Mouse (Mus musculus) G1E (cell line): ENCODE measurements around the gene Drg1. TPM values are rescaled to one million over a fixed set of nuclear protein-coding genes. Genes with fewer than 3 reads are reported as not detected.
A peak's percentile ranks its signal among the peaks of the same experiment; 100 is the strongest.
"Not testable (repeated sequence)": the region's sequence is repeated elsewhere in the genome, so short reads cannot be mapped to it uniquely, and the experiment has no call there.

Experiments used
- ATAC-seq: 2 replicates; pipeline ENCODE4 v1.8.0; 2016; ENCODE audit warnings: mild to moderate bottlenecking; ENCODE audit not compliant: insufficient number of reproducible peaks, poor library complexity, low FRiP score, severe bottlenecking; ENCODE audit errors: extremely low read depth
- DNase-seq: peaks from one replicate; pipeline ENCODE4 v3.0.0; 2012; ENCODE audit warnings: low spot score
- H3K27me3 ChIP-seq: 2 replicates; pipeline ENCODE4 v1.6.1; 2012; ENCODE audit warnings: mild to moderate bottlenecking, low read length, inconsistent platforms; ENCODE audit not compliant: insufficient read depth
- H3K36me3 ChIP-seq: replicated peaks from 2 replicates; pipeline ENCODE3; 2012; ENCODE audit warnings: mild to moderate bottlenecking, inconsistent platforms
- H3K4me1 ChIP-seq: 2 replicates; pipeline ENCODE4 v1.6.1; 2012; ENCODE audit warnings: low read depth, low read length, inconsistent platforms, mixed read lengths; ENCODE audit not compliant: insufficient read depth
- H3K4me3 ChIP-seq: 2 replicates; pipeline ENCODE4 v1.5.1; 2012; ENCODE audit warnings: low read depth, mild to moderate bottlenecking, inconsistent platforms, low read length, moderate library complexity, mixed read lengths
- H3K9me3 ChIP-seq: replicated peaks from 2 replicates; pipeline ENCODE4 v1.6.1; 2012; ENCODE audit warnings: inconsistent platforms
- CTCF ChIP-seq: IDR thresholded peaks from 2 replicates; pipeline ENCODE4 v1.5.1; 2012; ENCODE audit warnings: low read depth, low read length, inconsistent platforms, mixed read lengths
- GATA1 ChIP-seq: IDR thresholded peaks from 2 replicates; pipeline ENCODE4 v1.6.1; 2012; ENCODE audit warnings: borderline replicate concordance, low read length, inconsistent platforms, mixed read lengths
- GATA2 ChIP-seq: IDR thresholded peaks from 2 replicates; pipeline ENCODE4 v1.6.1; 2012; ENCODE audit warnings: low read depth, low read length, inconsistent platforms, borderline replicate concordance
- POLR2AphosphoS5 ChIP-seq: IDR thresholded peaks from 2 replicates; pipeline ENCODE4 v1.6.1; 2012; ENCODE audit warnings: low read depth, low read length, inconsistent platforms; ENCODE audit not compliant: insufficient replicate concordance
- TAL1 ChIP-seq: conservative IDR thresholded peaks from 2 replicates; pipeline ENCODE4 v1.6.1; 2012; ENCODE audit warnings: low read depth, low read length, inconsistent platforms, mixed read lengths
- polyA plus RNA-seq: library from polyadenylated mRNA; stranded (reverse); fragments of >175 nt; gene quantifications from 2 replicates; pipeline ENCODE4 v1.2.3, GENCODE M21; 2012
- total RNA-seq, 2 experiments: library from RNA; stranded (forward) in 1 of 2; stranded (reverse) in 1 of 2; fragments of 200-1000 nt in 1 of 2; fragments of >200 nt in 1 of 2; fragmentation: Nextera tagmentation in 1 of 2; gene quantifications; 2 replicates each; pipeline ENCODE4 v1.2.3; 2014 to 2017

The Drg1 gene
- total and polyA plus RNA-seq, 3 experiments: 101 to 303 (median 198) TPM

GRCm38 (mm10) chr11:3205207-3205606 is 61.0 kb downstream of the Drg1 start:
- DNase-seq (no peak), ATAC-seq (no peak)
- TF ChIP-seq TAL1: no peak
- TF ChIP-seq POLR2AphosphoS5: no peak
- no peak for TF ChIP-seq GATA1
- no peak for TF ChIP-seq CTCF
- no peak for TF ChIP-seq GATA2
- Histone ChIP-seq H3K27me3 (no peaks in the 10 kb centered on the region), H3K4me3 (no peak overlapping the region; the same call in 1 of the 2 replicates), H3K4me1 (peaks cover 29% of the 10 kb centered on the region), H3K36me3 (peaks cover 52% of the 10 kb centered on the region), H3K9me3 (no peaks in the 10 kb centered on the region)

GRCm38 (mm10) chr11:3203771-3204170 is 62.4 kb downstream of the Drg1 start:
- TF ChIP-seq GATA2 (no peak), CTCF (no peak), POLR2AphosphoS5 (no peak), TAL1 (no peak), GATA1 (no peak)
- Histone ChIP-seq H3K9me3 (no peaks in the 10 kb centered on the region), H3K4me1 (peaks cover 29% of the 10 kb centered on the region), H3K36me3 (peaks cover 40% of the 10 kb centered on the region), H3K27me3 (no peaks in the 10 kb centered on the region), H3K4me3 (peak overlapping the region; percentile 70; the same call in 1 of the 2 replicates)
- ATAC-seq (no peak), DNase-seq (peak; percentile 44)

DNA sequence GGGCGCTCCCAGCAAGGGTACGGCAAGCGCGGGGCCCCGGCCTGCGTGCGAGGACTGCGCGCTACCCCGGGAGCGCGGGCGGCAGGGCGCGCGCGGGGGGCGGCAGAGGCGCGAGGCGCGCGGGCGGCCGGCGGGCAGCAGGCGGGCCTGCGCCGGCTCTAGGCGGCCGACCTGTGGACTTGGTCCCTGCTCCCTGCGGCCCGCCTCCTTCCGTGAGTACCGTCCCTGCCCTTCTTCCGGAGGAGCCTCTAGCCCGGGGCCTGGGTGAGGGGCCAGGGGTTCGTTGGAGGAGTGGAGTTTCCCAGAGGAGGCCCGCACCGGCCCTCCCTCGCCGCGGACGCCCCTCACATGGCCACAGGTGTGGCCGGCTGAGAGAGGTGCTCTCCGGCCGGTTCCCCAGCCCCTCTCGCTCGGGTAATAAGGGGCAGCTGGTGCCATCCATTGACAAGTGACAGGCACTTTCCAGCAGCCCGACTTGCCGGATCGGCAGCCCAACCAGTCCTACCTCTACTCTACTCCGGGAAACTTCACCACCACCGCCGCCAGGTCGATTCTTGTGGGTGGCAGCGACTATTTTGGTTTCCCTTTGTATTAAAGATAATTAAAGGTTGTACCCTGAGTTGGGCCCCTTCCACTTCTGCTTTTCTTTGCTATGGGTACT is 63.3 kb downstream of the Drg1 start:
- Histone ChIP-seq H3K4me3 (peak overlapping the region; percentile 70), H3K27me3 (no peaks in the 10 kb centered on the region), H3K9me3 (no peaks in the 10 kb centered on the region), H3K36me3 (peaks cover 33% of the 10 kb centered on the region), H3K4me1 (peaks cover 29% of the 10 kb centered on the region)
- TF ChIP-seq POLR2AphosphoS5 (no peak), CTCF (no peak), GATA2 (no peak), GATA1 (no peak), TAL1 (no peak)
- DNase-seq: peak; percentile 32
- ATAC-seq: no peak

- H3K9me3 ChIP-seq: no peaks in the 10 kb centered on the region
- peaks cover 29% of the 10 kb centered on the region for H3K4me1 ChIP-seq
- peak within 1 kb of the TSS; percentile 70 for H3K4me3 ChIP-seq
- H3K36me3 ChIP-seq: peaks cover 28% of the 10 kb centered on the region
- ATAC-seq (no peak), DNase-seq (peak; percentile 83)
- no peaks in the 10 kb centered on the region for H3K27me3 ChIP-seq
- no peak for TF ChIP-seq GATA1
Observed at GRCm38 (mm10) chr11:3202231-3202701, 63.9 kb downstream of the Drg1 start, which contains the start of gene Eif4enif1. TSS of gene Eif4enif1 (plus strand) at chr11:3202392.

GRCm38 (mm10) chr11:3201326-3202230 is 64.6 kb downstream of the Drg1 start:
- ATAC-seq (0 out of 2 replicates have a peak, but pooled peaks have one; percentile 5), DNase-seq (peak; percentile 35)
- no peak for TF ChIP-seq GATA2

GRCm38 (mm10) chr11:3200636-3201035 is 65.6 kb downstream of the Drg1 start:
- peaks cover 14% of the 10 kb centered on the region for H3K4me1 ChIP-seq
- not testable (repeated sequence) for ATAC-seq, H3K27me3 ChIP-seq, DNase-seq, H3K9me3 ChIP-seq, H3K4me3 ChIP-seq
- peaks cover 12% of the 10 kb centered on the region for H3K36me3 ChIP-seq

More at GRCm38 (mm10) chr11:3201326-3202230, 64.6 kb downstream of the Drg1 start:
- H3K27me3 ChIP-seq: no peaks in the 10 kb centered on the region
- H3K4me1 ChIP-seq: peaks cover 22% of the 10 kb centered on the region
- H3K4me3 ChIP-seq: peak overlapping the region; percentile 70
- H3K36me3 ChIP-seq: peaks cover 22% of the 10 kb centered on the region
- H3K9me3 ChIP-seq: no peaks in the 10 kb centered on the region

DNA sequence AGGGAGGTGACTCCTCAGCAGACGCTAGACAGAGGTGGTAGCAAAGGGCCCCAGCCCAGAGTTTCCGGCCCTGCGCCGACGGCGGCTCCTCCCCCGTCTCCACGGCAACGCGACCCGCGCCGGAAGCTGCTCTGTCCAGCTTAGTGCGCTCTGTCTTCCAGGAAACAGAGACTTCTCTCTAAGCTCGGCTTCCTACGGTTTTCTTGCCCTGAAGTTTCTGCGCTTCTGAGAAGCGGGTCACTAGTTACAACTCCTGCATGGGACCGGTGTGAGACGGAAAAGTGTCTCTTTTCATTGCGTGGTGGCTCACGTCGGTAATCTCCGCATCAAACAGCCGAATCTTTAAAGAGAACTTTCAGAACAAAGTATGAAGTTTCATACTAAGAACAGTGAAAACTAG is 72.9 kb downstream of the Drg1 start, which contains the start of gene Sfi1:
Gene Sfi1 (minus strand): TSS at position 101 of the 400 bp plus-strand sequence.
- Histone ChIP-seq H3K4me3 (no peak within 1 kb of the TSS), H3K36me3 (peaks cover 2% of the 10 kb centered on the region), H3K9me3 (no peaks in the 10 kb centered on the region), H3K27me3 (no peaks in the 10 kb centered on the region), H3K4me1 (no peaks in the 10 kb centered on the region)
- TF ChIP-seq TAL1 (no peak), POLR2AphosphoS5 (no peak), GATA1 (no peak), CTCF (no peak), GATA2 (no peak)
- ATAC-seq (no peak), DNase-seq (no peak)

DNA sequence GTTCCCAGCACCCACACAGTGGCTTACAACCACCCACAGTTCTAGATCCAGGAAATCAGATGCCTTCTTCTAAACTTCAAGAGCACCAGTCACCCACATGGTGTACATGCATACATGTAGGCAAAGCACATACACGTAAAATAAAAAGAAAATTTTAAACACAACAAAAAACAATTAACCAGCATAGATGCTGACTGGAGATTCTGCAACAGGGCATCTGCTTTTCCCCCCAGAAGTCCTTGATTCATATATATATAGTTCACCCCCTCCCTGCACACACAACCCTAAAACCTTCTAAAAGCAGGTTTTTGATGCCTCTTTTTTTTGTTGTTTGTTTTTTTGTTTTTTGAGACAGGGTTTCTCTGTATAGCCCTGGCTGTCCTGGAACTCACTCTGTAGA is 83.5 kb downstream of the Drg1 start:
- H3K4me3 ChIP-seq: not testable (repeated sequence)

GRCm38 (mm10) chr11:3181971-3182370 is 84.2 kb downstream of the Drg1 start:
- H3K4me1 ChIP-seq, H3K9me3 ChIP-seq, DNase-seq, H3K4me3 ChIP-seq, ATAC-seq, H3K27me3 ChIP-seq: not testable (repeated sequence)
- H3K36me3 ChIP-seq: peaks cover 29% of the 10 kb centered on the region

More for the DNA sequence above, 83.5 kb downstream of the Drg1 start:
- H3K4me1 ChIP-seq, ATAC-seq, H3K9me3 ChIP-seq, DNase-seq, H3K27me3 ChIP-seq: not testable (repeated sequence)
- H3K36me3 ChIP-seq: peaks cover 29% of the 10 kb centered on the region
